8 mouse cellular contexts compared by ENCODE assay signal in genomic region chr13:23764324-23765171, GRCm38 (mm10). TPM values are rescaled to one million over a fixed set of nuclear protein-coding genes. Genes with fewer than 3 reads are reported as not detected.
DNase-seq lines count a peak whose midpoint lies in the region; ATAC-seq lines count a peak whose summit lies in the region.

No protein-coding gene starts in this region.

- ATAC-seq in megakaryocyte, adult 5-6 weeks (ENCODE audit: poor library complexity, severe bottlenecking), result no peak
- ATAC-seq in embryonic facial prominence, embryonic 11.5 days (replicated peaks; ENCODE audit: insufficient number of reproducible peaks, low FRiP score, low TSS enrichment, low read depth), result no peak
- ATAC-seq in intestine, embryonic 16.5 days, result no peak
- no peak for ATAC-seq in neural tube, embryonic 15.5 days (ENCODE audit: low FRiP score)
- no peak for ATAC-seq in inflammation-experienced regulatory T-cells, adult 6 months

- H3K9me3 ChIP-seq in megakaryocyte, embryonic 14.5 days, result no peaks in the 10 kb centered on the region
- H3K9me3 ChIP-seq in embryonic facial prominence, embryonic 11.5 days (replicated peaks; ENCODE audit: control insufficient read depth, low read length), result no peaks in the 10 kb centered on the region
- H3K9me3 ChIP-seq in intestine, embryonic 16.5 days (ENCODE audit: control insufficient read depth, low read length), result no peaks in the 10 kb centered on the region
- no peaks in the 10 kb centered on the region for H3K9me3 ChIP-seq in neural tube, embryonic 15.5 days (replicated peaks)

- peak overlapping the region; percentile 78 for H3K9ac ChIP-seq in embryonic facial prominence, embryonic 11.5 days (replicated peaks; ENCODE audit: low read length)
- H3K9ac ChIP-seq in intestine, embryonic 16.5 days (ENCODE audit: low read depth, low read length), result peak overlapping the region; percentile 73
- H3K9ac ChIP-seq in neural tube, embryonic 15.5 days (replicated peaks), result peak overlapping the region; percentile 56

- peak overlapping the region; percentile 86 for H3K4me2 ChIP-seq in embryonic facial prominence, embryonic 11.5 days (ENCODE audit: low read depth, low read length)
- peak overlapping the region; percentile 89 for H3K4me2 ChIP-seq in intestine, embryonic 16.5 days (ENCODE audit: low read depth, low read length)
- peak overlapping the region; percentile 91 for H3K4me2 ChIP-seq in neural tube, embryonic 15.5 days

- 34% methylated on average over 12 of the region's 12 CpGs for WGBS in embryonic facial prominence, embryonic 11.5 days
- 37% methylated on average over 12 of the region's 12 CpGs for WGBS in intestine, embryonic 16.5 days
- 33% methylated on average over 12 of the region's 12 CpGs for WGBS in neural tube, embryonic 15.5 days

- DNase-seq in embryonic facial prominence, embryonic 11.5 days (ENCODE audit: low spot score), result no peak
- DNase-seq in frontal cortex, postnatal 36 days (ENCODE audit: low spot score in 2 of 2), result no peak
- DNase-seq in cerebellum, postnatal 36 days, result no peak

- H3K27me3 ChIP-seq in megakaryocyte, embryonic 14.5 days (replicated peaks), result no peaks in the 10 kb centered on the region
- no peaks in the 10 kb centered on the region for H3K27me3 ChIP-seq in embryonic facial prominence, embryonic 11.5 days (ENCODE audit: control insufficient read depth, insufficient read depth, low read length)
- H3K27me3 ChIP-seq in intestine, embryonic 16.5 days (replicated peaks; ENCODE audit: control insufficient read depth, insufficient read depth, low read length), result no peaks in the 10 kb centered on the region
- no peaks in the 10 kb centered on the region for H3K27me3 ChIP-seq in neural tube, embryonic 15.5 days (replicated peaks)

- peak overlapping the region; percentile 89 for H3K4me3 ChIP-seq in megakaryocyte, embryonic 14.5 days (replicated peaks)
- peak overlapping the region; percentile 56 for H3K4me3 ChIP-seq in embryonic facial prominence, embryonic 11.5 days (ENCODE audit: low read depth, low read length)
- peak overlapping the region; percentile 53 for H3K4me3 ChIP-seq in intestine, embryonic 16.5 days (ENCODE audit: low read length)
- peak overlapping the region; percentile 50 for H3K4me3 ChIP-seq in neural tube, embryonic 15.5 days (replicated peaks)

- H3K4me1 ChIP-seq in megakaryocyte, embryonic 14.5 days, result peaks cover 63% of the 10 kb centered on the region
- no peaks in the 10 kb centered on the region for H3K4me1 ChIP-seq in embryonic facial prominence, embryonic 11.5 days (ENCODE audit: control insufficient read depth, insufficient read depth, low read length)
- peaks cover 22% of the 10 kb centered on the region for H3K4me1 ChIP-seq in intestine, embryonic 16.5 days (ENCODE audit: control insufficient read depth, insufficient read depth, low read length)
- peaks cover 32% of the 10 kb centered on the region for H3K4me1 ChIP-seq in neural tube, embryonic 15.5 days

- no peaks in the 10 kb centered on the region for H3K36me3 ChIP-seq in megakaryocyte, embryonic 14.5 days (replicated peaks; ENCODE audit: low read length)
- no peaks in the 10 kb centered on the region for H3K36me3 ChIP-seq in embryonic facial prominence, embryonic 11.5 days (replicated peaks; ENCODE audit: control insufficient read depth, insufficient read depth, low read depth, low read length)
- no peaks in the 10 kb centered on the region for H3K36me3 ChIP-seq in intestine, embryonic 16.5 days (ENCODE audit: control insufficient read depth, insufficient read depth, low read length)
- H3K36me3 ChIP-seq in neural tube, embryonic 15.5 days, result no peaks in the 10 kb centered on the region

- H3K27ac ChIP-seq in embryonic facial prominence, embryonic 11.5 days (replicated peaks; ENCODE audit: low read depth, low read length), result peak overlapping the region; percentile 97
- H3K27ac ChIP-seq in intestine, embryonic 16.5 days (ENCODE audit: low read length), result peak overlapping the region; percentile 97
- peak overlapping the region; percentile 82 for H3K27ac ChIP-seq in neural tube, embryonic 15.5 days (replicated peaks)

RNA-seq across cellular contexts. Expression of gene Hist1h1a, which starts 1.1 kb away (rescaled TPM):
- polyA plus RNA-seq in megakaryocyte, embryonic 14.5 days (2012; ENCODE audit: insufficient read depth, low replicate concordance), result 3.3 and 3.5 TPM in 2 replicates
- total RNA-seq in megakaryocyte, adult 5-6 weeks (2015), result 117 and 119 TPM in 2 replicates
- total RNA-seq in megakaryocyte, adult 5-6 weeks (2017), result 1,654 and 1,862 TPM in 2 replicates
- polyA plus RNA-seq in embryonic facial prominence, embryonic 11.5 days (2014; fragmentation: Nextera tagmentation; extraction: Ambion mirVana), result 4.5 and 5.0 TPM in 2 replicates
- 0.38 and 0.99 TPM in 2 replicates for polyA plus RNA-seq in intestine, embryonic 16.5 days (2015; fragmentation: Nextera tagmentation; extraction: Ambion mirVana)
- polyA plus RNA-seq in neural tube, embryonic 15.5 days (2015; fragmentation: Nextera tagmentation; extraction: Ambion mirVana), result 0.44 and 0.60 TPM in 2 replicates
- 1 to 10 TPM; 2.5 to 6.1 (median 3.4) TPM for polyA plus RNA-seq in inflammation-experienced regulatory T-cells, adult 6 months (2017; shearing (Covaris generic))

RNA-seq across cellular contexts. Expression of gene Hist1h3a, which starts 2.4 kb away (rescaled TPM):
- polyA plus RNA-seq in megakaryocyte, embryonic 14.5 days (2012; ENCODE audit: insufficient read depth, low replicate concordance), result 6.6 and 7.4 TPM in 2 replicates
- total RNA-seq in megakaryocyte, adult 5-6 weeks (2015), result 53.9 and 67.3 TPM in 2 replicates
- 527 and 571 TPM in 2 replicates for total RNA-seq in megakaryocyte, adult 5-6 weeks (2017)
- 4.0 and 4.3 TPM in 2 replicates for polyA plus RNA-seq in embryonic facial prominence, embryonic 11.5 days (2014; fragmentation: Nextera tagmentation; extraction: Ambion mirVana)
- polyA plus RNA-seq in intestine, embryonic 16.5 days (2015; fragmentation: Nextera tagmentation; extraction: Ambion mirVana), result 3.1 and 4.2 TPM in 2 replicates
- 1.4 and 2.3 TPM in 2 replicates for polyA plus RNA-seq in neural tube, embryonic 15.5 days (2015; fragmentation: Nextera tagmentation; extraction: Ambion mirVana)
- 1 to 10 TPM in 1 of 3 experiments, not detected in 2; 1.6 TPM for polyA plus RNA-seq in inflammation-experienced regulatory T-cells, adult 6 months (2017; shearing (Covaris generic))

RNA-seq across cellular contexts. Expression of gene Hist1h4a, which starts 3.5 kb away (rescaled TPM):
- polyA plus RNA-seq in megakaryocyte, embryonic 14.5 days (2012; ENCODE audit: insufficient read depth, low replicate concordance), result 30.3 and 45.4 TPM in 2 replicates
- 58.1 TPM in 2 replicates for total RNA-seq in megakaryocyte, adult 5-6 weeks (2015)
- total RNA-seq in megakaryocyte, adult 5-6 weeks (2017), result 540 and 548 TPM in 2 replicates
- not detected in 2 replicates for polyA plus RNA-seq in embryonic facial prominence, embryonic 11.5 days (2014; fragmentation: Nextera tagmentation; extraction: Ambion mirVana)
- polyA plus RNA-seq in intestine, embryonic 16.5 days (2015; fragmentation: Nextera tagmentation; extraction: Ambion mirVana), result 0.60 TPM in 1 of 2 replicates, not detected in the other
- polyA plus RNA-seq in neural tube, embryonic 15.5 days (2015; fragmentation: Nextera tagmentation; extraction: Ambion mirVana), result not detected in 2 replicates
- polyA plus RNA-seq in inflammation-experienced regulatory T-cells, adult 6 months (2017; shearing (Covaris generic)), result 1 to 10 TPM in 1 of 3 experiments, not detected in 2; 3.1 TPM

RNA-seq across cellular contexts. Expression of gene Trim38, which starts 5.2 kb away (rescaled TPM):
- polyA plus RNA-seq in megakaryocyte, embryonic 14.5 days (2012; ENCODE audit: insufficient read depth, low replicate concordance), result not detected in 2 replicates
- total RNA-seq in megakaryocyte, adult 5-6 weeks (2015), result not detected in 2 replicates
- not detected in 2 replicates for total RNA-seq in megakaryocyte, adult 5-6 weeks (2017)
- polyA plus RNA-seq in embryonic facial prominence, embryonic 11.5 days (2014; fragmentation: Nextera tagmentation; extraction: Ambion mirVana), result 0.18 TPM in 1 of 2 replicates, not detected in the other
- 0.11 and 0.12 TPM in 2 replicates for polyA plus RNA-seq in intestine, embryonic 16.5 days (2015; fragmentation: Nextera tagmentation; extraction: Ambion mirVana)
- polyA plus RNA-seq in neural tube, embryonic 15.5 days (2015; fragmentation: Nextera tagmentation; extraction: Ambion mirVana), result 0.09 TPM in 1 of 2 replicates, not detected in the other
- not detected for polyA plus RNA-seq in inflammation-experienced regulatory T-cells, adult 6 months (2017; shearing (Covaris generic))

RNA-seq across cellular contexts. Expression of gene Hist1h4b, which starts 7.7 kb away (rescaled TPM):
- polyA plus RNA-seq in megakaryocyte, embryonic 14.5 days (2012; ENCODE audit: insufficient read depth, low replicate concordance), result 17.4 and 40.7 TPM in 2 replicates
- total RNA-seq in megakaryocyte, adult 5-6 weeks (2015), result 64.8 and 95.3 TPM in 2 replicates
- 562 and 732 TPM in 2 replicates for total RNA-seq in megakaryocyte, adult 5-6 weeks (2017)
- 7.4 and 10.1 TPM in 2 replicates for polyA plus RNA-seq in embryonic facial prominence, embryonic 11.5 days (2014; fragmentation: Nextera tagmentation; extraction: Ambion mirVana)
- polyA plus RNA-seq in intestine, embryonic 16.5 days (2015; fragmentation: Nextera tagmentation; extraction: Ambion mirVana), result 1.4 and 2.1 TPM in 2 replicates
- polyA plus RNA-seq in neural tube, embryonic 15.5 days (2015; fragmentation: Nextera tagmentation; extraction: Ambion mirVana), result 1.0 and 2.6 TPM in 2 replicates
- 10 to 100 TPM in 1 of 3 experiments, 1 to 10 TPM in 1, not detected in 1; 4.1 to 20.2 TPM for polyA plus RNA-seq in inflammation-experienced regulatory T-cells, adult 6 months (2017; shearing (Covaris generic))
